Mouse (Mus musculus) liver, postnatal 0 days (tissue): Measurements from ENCODE around the gene Slc47a1. TPM values are rescaled to one million over a fixed set of nuclear protein-coding genes. Genes with fewer than 3 reads are reported as not detected.
"Not testable (repeated sequence)": the region's sequence is repeated elsewhere in the genome, so short reads cannot be mapped to it uniquely, and the experiment has no call there.

ENCODE experiments used
- ATAC-seq: fragments of 200-750 bp; cut with Nextera tagmentation; 2 replicates; pipeline ENCODE4 v1.8.0; 2017; ENCODE audit warnings: mild to moderate bottlenecking, moderate library complexity
- DNase-seq: peaks from one replicate; pipeline ENCODE4 v3.0.0-alpha.2; 2016
- H3K27ac ChIP-seq: fragments of 300-500 bp; sonication (generic); 2 replicates; pipeline ENCODE4 v1.5.1; 2014; ENCODE audit warnings: antibody characterized with exemption, moderate library complexity, mild to moderate bottlenecking, low read depth
- H3K27me3 ChIP-seq: fragments of 300-500 bp; sonication (generic); 2 replicates; pipeline ENCODE4 v1.6.1; 2014; ENCODE audit warnings: low read length, control low read depth, mixed read lengths; ENCODE audit not compliant: insufficient read depth
- H3K36me3 ChIP-seq: fragments of 300-500 bp; sonication (generic); replicated peaks from 2 replicates; pipeline ENCODE4 v1.6.1; 2014; ENCODE audit warnings: mild to moderate bottlenecking, control low read depth, low read length, moderate library complexity, mixed read lengths; ENCODE audit not compliant: insufficient read depth
- H3K4me1 ChIP-seq: fragments of 300-500 bp; sonication (generic); 2 replicates; pipeline ENCODE4 v1.6.1; 2014; ENCODE audit warnings: antibody characterized with exemption, mild to moderate bottlenecking, control low read depth; ENCODE audit not compliant: insufficient read depth
- H3K4me2 ChIP-seq: fragments of 300-500 bp; sonication (generic); 2 replicates; pipeline ENCODE4 v1.6.1; 2014; ENCODE audit warnings: low read depth, mild to moderate bottlenecking, low read length, moderate library complexity, mixed read lengths
- H3K4me3 ChIP-seq: fragments of 300-500 bp; sonication (generic); 2 replicates; pipeline ENCODE4 v1.5.1; 2014; ENCODE audit warnings: low read depth, low read length
- H3K9ac ChIP-seq: fragments of 300-500 bp; sonication (generic); replicated peaks from 2 replicates; pipeline ENCODE4 v1.6.1; 2014; ENCODE audit warnings: mild to moderate bottlenecking, moderate library complexity
- H3K9me3 ChIP-seq: fragments of 300-500 bp; sonication (generic); 2 replicates; pipeline ENCODE4 v1.6.1; 2016; ENCODE audit warnings: mild to moderate bottlenecking, control low read depth, low read length, mixed read lengths
- CTCF ChIP-seq: sonication (generic); IDR thresholded peaks from 2 replicates; pipeline ENCODE4 v1.5.1; 2016; ENCODE audit warnings: antibody characterized with exemption, low read depth
- EP300 ChIP-seq: IDR thresholded peaks from 2 replicates; pipeline ENCODE4 v1.6.1; 2016; ENCODE audit warnings: antibody characterized with exemption, low read depth, mild to moderate bottlenecking
- WGBS: fragments of 180-500 bp; shearing (Covaris S2); extraction: QIAGEN DNeasy Blood & Tissue Kit; methylation state at CpG from one replicate; pipeline ENCODE4 v1.1.7; 2014; ENCODE audit not compliant: insufficient replicate concordance; 5-methylcytosine and 5-hydroxymethylcytosine counted together
- polyA plus RNA-seq: library from polyadenylated mRNA; unstranded; fragments of >200 nt; fragmentation: Nextera tagmentation; extraction: Ambion mirVana; gene quantifications from 2 replicates; pipeline ENCODE4 v1.2.1, GENCODE M21; 2015

Slc47a1 gene
- polyA plus RNA-seq, 1 experiment from 2014 or later, result 30.2 TPM

DNA sequence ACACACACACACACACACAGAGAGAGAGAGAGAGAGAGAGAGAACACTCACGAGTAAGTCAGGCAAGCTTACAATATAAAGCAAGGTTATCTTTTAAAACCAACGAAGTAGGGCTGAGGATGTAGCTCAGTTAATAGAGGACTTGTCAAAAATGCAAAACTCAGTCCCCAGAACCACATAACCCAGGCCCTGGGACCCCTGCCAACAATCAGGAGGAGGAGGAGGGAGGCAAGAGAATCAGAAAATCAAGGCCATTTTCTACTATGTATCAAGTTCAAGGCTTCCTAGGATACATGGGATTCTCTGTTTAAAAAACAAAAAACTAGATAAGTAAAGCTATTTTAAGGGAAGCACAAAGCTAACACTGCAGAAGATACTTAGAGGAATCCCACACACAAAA is 61.3 kb downstream of the Slc47a1 start:
- Histone ChIP-seq H3K9ac (no peak overlapping the region), H3K27ac (no peak overlapping the region), H3K4me3 (no peak overlapping the region), H3K4me1 (peaks cover 6% of the 10 kb centered on the region; the same call in 1 of the 2 replicates), H3K4me2 (no peak overlapping the region), H3K27me3 (no peaks in the 10 kb centered on the region), H3K36me3 (no peaks in the 10 kb centered on the region), H3K9me3 (no peaks in the 10 kb centered on the region)
- DNase-seq, result no peak
- no peak for TF ChIP-seq EP300
- TF ChIP-seq CTCF, result no peak
- no peak for ATAC-seq
- 49% methylated on average over 2 of the region's 2 CpGs for WGBS

DNA sequence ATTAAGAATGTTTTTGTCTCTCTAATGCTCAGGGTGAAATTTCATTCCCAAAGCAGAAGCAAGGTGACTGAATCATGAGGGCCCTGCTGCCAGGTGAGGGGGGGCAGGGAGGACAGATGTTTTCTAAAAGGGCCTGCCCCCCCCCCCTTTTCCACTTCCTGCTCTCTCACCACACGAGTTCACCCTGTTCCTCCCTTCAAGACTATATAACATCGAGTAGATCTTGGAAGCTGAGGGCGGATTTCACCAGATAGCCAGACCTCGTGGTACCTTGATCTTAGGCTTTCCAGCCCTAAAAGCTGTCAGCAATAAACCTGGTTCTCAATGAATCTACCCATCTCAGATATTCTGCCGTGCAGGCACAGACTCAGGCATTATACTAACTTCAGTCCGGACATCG is 67.8 kb downstream of the Slc47a1 start:
- Histone ChIP-seq H3K4me1 (peaks cover 3% of the 10 kb centered on the region), H3K9ac (no peak overlapping the region), H3K27me3 (no peaks in the 10 kb centered on the region), H3K4me3 (no peak overlapping the region), H3K36me3 (no peaks in the 10 kb centered on the region), H3K9me3 (no peaks in the 10 kb centered on the region), H3K4me2 (no peak overlapping the region), H3K27ac (no peak overlapping the region)
- ATAC-seq (no peak), DNase-seq (no peak)
- no peak for TF ChIP-seq CTCF
- TF ChIP-seq EP300, result no peak
- 39% methylated on average over 7 of the region's 7 CpGs for WGBS

DNA sequence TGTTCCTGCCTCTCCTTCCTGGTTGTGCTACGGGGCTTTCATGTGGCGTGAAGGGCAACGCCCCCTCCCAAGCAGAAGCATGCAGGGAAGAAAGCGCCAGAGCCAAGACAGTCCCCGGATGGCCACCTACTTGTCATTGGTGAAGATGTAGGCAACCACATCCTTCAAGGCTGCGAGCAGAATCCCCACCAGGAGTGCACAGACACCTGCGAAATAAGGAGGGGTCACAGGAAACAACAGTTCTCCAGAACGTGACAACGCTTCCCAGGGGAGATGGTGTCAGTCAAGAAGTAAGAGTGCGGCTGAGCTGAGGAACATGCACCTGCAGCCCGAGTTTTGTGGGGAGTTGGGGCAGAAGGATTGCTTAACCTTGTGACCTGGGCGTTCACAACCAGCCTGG is 68.3 kb downstream of the Slc47a1 start:
- DNase-seq (peak; percentile 33), ATAC-seq (peak; percentile 55)
- Histone ChIP-seq H3K27me3 (no peaks in the 10 kb centered on the region), H3K9me3 (no peaks in the 10 kb centered on the region), H3K27ac (no peak overlapping the region), H3K4me1 (peaks cover 3% of the 10 kb centered on the region), H3K4me3 (no peak overlapping the region), H3K36me3 (no peaks in the 10 kb centered on the region), H3K9ac (no peak overlapping the region), H3K4me2 (no peak overlapping the region)
- TF ChIP-seq EP300, result no peak
- 50% methylated on average over 12 of the region's 12 CpGs for WGBS

DNA sequence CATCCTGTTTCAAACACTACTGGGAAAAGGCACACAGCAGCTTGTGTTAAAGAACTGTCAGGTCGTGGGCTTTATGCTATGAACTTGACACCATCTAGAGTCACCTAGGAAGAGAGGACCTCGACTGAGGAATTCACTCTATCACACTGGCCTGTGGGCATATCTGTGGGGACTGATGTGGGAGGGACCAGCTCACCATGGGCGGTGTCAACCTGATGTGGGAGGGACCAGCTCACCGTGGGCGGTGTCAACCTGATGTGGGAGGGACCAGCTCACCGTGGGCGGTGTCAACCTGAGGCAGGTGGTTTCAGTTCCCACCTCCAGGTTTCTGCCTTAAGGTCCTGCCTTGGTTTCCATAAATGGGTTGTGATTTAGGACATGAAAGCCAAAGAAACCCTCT is 70.3 kb downstream of the Slc47a1 start:
- 38% methylated on average over 7 of the region's 7 CpGs for WGBS
- Histone ChIP-seq H3K27me3 (no peaks in the 10 kb centered on the region), H3K4me2 (no peak overlapping the region), H3K27ac (no peak overlapping the region), H3K9ac (no peak overlapping the region), H3K4me3 (no peak overlapping the region), H3K9me3 (no peaks in the 10 kb centered on the region), H3K4me1 (peaks cover 3% of the 10 kb centered on the region), H3K36me3 (no peaks in the 10 kb centered on the region)
- ATAC-seq, result 0 out of 2 replicates have a peak, but pooled peaks have one; percentile 57
- TF ChIP-seq EP300 (no peak), CTCF (no peak)
- no peak for DNase-seq

DNA sequence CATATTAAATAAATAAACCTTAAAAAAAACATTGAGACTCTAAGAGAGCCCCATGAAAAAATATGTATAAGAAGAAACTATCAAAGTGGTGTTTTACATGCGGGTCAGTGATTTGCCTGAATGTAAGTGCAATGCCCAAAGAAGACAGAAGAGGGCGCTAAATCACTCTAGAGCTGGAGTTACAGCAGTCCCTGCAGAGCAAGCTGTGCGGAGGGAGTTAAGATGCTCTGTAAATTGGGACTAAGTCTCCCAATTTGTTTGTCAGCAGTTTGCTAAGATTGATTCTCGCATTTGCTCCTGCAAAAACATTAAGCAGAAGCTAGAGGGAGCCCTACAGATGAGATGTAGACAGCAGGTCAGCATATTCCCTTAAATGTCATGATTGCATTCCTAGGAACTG is 72.8 kb downstream of the Slc47a1 start:
- Histone ChIP-seq H3K4me3 (no peak overlapping the region), H3K27ac (no peak overlapping the region), H3K4me1 (peaks cover 3% of the 10 kb centered on the region), H3K9ac (no peak overlapping the region), H3K27me3 (no peaks in the 10 kb centered on the region), H3K36me3 (no peaks in the 10 kb centered on the region), H3K9me3 (no peaks in the 10 kb centered on the region), H3K4me2 (no peak overlapping the region)
- 58% methylated on average over 4 of the region's 4 CpGs for WGBS
- TF ChIP-seq EP300 (no peak), CTCF (peak; percentile 70)
- DNase-seq (peak; percentile 45), ATAC-seq (no peak)

DNA sequence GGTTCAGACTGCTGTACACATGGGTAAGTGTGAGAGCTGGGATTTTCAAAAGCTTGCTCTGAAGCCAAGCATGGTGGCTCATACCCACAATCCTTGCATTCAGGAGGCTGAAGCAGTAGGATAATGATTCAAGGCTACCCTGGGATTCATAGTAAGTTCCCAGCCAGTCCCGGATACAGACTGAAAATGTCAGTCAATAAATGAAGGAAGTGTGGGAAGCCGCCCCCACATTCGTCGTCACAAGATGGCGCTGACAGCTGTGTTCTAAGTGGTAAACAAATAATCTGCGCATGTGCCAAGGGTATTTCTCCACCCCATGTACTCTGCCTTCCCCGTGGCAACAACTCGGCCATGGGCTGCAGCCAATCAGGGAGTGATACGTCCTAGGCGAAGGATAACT is 73.6 kb downstream of the Slc47a1 start:
- not testable (repeated sequence) for H3K4me1 ChIP-seq, ATAC-seq, H3K9ac ChIP-seq, H3K4me3 ChIP-seq, H3K9me3 ChIP-seq, H3K4me2 ChIP-seq, H3K27ac ChIP-seq, DNase-seq, H3K27me3 ChIP-seq, H3K36me3 ChIP-seq
- WGBS, result 91% methylated on average over 6 of the region's 10 CpGs

DNA sequence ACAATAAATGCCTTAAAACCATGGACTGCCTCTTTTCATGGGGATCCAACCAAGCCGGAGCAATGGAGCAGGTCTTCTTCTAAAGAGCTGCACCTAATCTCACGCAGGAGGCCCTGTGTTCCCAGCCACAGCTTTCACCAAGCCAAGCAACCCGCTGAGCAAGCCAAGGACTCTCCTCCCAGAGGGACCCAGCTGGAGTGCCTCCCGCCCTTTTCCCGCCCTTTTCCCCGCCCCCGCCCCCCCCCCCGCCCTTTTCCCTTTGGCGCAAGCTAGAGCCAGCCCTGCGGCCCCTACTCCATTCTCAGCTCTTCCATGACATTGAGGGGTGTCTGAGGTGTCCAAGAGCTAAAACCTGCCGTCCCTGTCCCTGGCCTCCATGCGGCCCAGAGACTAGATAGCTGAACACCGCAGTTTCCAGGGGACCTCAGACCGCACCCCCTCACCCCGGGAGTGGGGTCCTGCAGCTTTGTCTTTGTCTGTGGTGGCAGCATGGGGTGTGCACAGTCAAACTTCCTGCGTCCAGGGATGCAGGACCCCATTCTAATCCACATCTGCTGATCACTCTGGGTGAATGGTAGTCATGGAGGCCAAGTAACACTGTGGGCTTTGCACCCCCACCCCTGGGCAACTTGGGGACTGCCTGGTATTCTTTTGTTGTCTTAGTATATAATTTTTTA is 77.3 kb downstream of the Slc47a1 start:
- WGBS, result 54% methylated on average over 11 of the region's 16 CpGs
- Histone ChIP-seq H3K9me3 (no peaks in the 10 kb centered on the region), H3K4me1 (peaks cover 3% of the 10 kb centered on the region; the same call in 1 of the 2 replicates), H3K36me3 (no peaks in the 10 kb centered on the region), H3K9ac (peak overlapping the region; percentile 26; the same call in 1 of the 2 replicates), H3K27me3 (no peaks in the 10 kb centered on the region), H3K4me2 (peak overlapping the region; percentile 38), H3K4me3 (0 out of 2 replicates have a peak overlapping the region, but pooled peaks have one; percentile 8), H3K27ac (no peak overlapping the region; the same call in 1 of the 2 replicates)
- TF ChIP-seq EP300 (no peak), CTCF (no peak)
- ATAC-seq (no peak), DNase-seq (no peak)
